Mouse (Mus musculus) cerebellum, adult 18-20 months (tissue): ENCODE measurements at regions not wholly inside any gene's neighbourhood (a gene's known extent, or its start where the extent isn't known, plus 50 kb on each side); places are given as distances from the start of the nearest gene placed in this dataset.

Experiments
- DNase-seq, 2 experiments: peaks; one replicate each; pipeline ENCODE4 v3.0.0; 2021

DNA sequence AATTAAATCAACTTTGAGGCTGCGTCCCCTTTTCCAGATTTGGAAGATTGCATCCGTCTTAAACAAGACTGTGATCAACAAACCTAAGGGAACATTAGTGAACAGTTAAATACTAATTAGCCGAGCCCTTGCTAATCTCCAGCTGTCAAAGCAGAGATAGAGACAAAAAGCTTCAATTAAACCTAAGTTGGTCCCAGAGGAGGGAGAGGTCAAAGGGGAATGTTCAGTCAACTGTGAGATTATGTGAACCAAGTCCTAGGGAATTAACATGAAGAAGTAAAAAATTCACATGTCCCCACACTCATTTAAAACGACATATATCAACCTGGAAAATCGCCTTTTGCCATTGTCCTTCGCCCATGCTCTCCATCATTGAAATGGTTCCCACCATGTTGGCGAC, 59.7 kb upstream of the Tbx20 start:
- no peak for DNase-seq

DNA sequence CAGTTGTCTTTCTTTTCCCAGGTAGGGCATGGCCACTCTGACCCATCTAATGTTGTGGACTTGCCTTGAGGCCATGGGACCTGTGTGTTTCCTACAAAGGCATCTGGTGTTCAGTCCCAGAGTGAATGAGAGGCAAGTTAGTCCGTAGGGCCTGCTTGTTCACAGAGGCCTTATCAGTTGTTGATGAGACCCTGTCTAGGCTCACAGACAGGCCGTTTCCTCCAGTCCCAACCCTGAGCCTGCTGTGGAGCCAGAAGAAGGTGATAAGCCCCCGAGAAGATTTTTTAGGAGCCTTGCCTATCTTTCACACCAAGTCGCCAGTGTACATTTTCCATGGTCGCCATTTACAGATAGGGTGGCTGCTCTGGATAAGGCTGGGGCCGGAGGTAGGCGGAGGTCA, 74.1 kb upstream of the Tbx20 start:
- DNase-seq: no peak

DNA sequence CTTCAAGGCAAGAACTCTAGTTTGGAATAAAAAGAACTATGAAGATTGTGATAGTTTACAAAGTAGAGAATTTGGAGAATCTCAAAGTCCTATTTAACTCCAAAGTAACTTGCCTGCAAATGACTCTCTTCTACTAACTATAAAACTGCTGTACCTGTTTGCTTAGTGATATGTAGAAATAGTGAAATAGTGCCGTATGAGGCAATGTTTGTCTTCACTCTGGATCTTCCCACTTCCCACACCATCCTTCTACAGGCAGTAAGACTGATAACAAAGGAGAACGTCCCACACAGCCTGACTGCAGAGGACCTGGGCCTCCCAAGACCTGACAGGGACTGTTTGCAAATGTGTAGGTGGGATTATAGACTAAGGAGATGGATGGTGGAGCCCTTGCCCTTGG, 85.4 kb upstream of the Tbx20 start:
- no peak for DNase-seq

DNA sequence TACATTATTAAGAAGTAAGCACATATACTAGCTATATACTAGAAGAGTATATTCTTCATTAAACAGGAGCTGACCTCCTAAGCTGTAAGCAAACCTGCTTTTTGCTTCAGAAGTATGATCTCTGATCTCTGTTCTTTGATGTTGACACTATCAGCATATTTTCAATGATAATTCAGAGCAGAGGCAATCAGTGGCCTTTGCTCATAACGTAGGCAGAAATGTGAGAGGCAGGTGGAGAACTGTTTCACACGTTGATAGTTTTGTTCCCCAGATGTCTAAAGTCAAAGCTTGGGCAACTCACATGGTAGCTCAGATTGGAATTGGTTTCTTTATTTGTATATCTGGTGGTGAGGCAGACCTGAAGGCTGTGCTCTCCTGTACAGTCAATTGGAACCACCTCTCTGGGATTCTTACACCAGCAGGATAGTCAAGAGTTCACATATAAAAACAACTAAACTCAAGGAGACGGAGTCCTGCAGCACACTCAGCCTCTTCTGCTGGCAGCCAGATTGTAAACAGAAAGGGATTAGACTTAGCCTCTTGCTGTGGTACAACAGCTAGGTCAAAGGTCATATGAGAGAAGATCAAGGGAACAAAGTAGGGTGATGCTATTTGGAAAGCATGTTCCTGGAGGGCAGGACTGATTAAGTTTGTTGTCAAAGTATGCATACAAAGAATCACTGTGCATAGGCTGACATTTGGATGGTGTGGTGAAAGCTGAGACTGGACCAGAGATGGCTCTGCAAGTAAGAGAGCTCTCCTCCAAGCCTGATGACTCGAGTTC, 92.5 kb upstream of the Tbx20 start:
- DNase-seq: no peak

DNA sequence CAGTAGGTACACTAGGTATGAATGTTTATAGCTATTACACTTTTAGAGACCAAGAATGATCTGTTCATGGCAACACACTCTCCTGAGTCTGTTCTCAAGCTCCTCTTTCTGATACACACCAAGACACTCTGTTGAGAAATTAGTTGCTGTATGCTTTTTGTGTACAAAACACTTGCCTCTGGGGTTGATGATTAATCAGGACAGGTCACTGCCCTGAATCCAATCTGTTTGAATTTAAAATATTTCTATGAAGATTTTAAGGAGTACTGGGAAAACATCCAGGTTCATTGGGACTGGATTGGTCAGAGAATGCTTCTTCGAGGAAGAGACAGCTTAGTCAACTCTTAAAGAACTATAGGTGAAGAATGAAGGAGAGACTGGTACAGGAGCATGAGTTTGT, 94.6 kb upstream of the Tbx20 start:
- DNase-seq: no peak

DNA sequence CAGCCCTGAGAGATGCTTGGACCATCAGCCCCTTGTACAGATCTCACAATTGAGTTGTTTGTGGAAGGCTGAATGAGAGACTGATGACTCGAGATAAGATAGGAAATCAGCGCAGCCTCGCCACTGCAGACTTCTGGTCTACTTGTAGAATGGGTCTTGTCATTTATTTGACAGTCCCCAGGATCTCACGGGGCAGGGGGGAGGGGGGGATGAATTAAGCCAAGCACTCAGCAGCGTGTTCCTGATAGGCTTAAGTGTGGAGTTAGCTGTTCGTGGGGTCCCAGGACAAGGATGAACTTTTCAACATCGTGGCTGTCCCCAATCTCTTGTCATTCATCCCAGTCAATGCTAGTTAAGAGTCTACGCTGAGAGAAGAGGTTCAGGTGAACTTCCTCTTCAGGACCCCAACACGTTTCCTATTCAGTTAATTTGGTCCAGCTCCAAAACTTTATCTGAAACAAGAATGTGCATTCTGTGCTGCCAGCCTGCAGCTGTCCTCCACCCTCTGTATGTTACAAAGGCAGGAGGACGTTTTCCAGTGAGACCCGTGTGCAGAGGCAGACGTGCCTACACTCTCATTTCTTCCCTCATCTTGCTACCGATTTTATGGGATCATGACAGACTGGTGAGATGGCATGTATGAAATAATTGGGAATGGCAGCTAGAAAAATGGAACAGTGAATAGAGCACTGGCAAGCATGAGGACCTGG, 100.5 kb upstream of the Tbx20 start:
- no peak for DNase-seq

DNA sequence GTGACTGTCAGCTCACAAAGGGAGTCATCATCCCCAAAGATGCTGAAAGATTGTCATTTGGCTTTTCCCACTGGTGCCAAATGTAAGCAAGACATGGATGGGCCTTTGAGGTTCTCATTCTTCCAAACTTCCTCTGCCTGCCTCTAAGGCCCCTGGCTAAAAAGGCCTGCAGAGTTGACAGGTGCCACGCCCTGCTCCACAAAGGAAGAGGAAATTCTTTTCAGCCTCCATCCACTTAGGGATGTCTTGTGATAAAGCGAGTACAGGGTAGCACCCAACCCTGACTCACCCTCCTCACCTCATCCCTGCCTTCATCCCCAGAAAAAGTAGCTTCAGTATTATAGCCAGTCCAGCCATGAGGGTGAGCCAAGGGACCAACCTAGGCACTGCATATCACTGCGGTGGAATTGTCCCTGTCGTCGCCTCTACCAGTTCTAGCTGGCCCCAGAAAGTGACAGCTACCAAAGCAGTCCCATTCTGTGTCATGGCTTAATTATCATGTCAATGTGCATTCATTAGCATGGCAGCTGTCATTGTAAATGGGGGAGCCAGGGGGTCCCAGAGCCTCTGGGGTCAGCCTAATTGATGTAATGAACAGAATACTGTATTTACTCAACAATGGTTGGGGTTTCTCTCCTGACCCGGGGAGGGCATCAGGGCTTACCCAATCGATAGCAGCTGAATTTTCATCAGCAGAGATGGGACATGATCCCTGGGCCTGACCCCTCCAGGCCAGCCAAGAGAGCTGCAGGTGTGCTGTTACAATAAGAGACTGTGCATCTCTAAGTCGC, 104.5 kb upstream of the Tbx20 start:
- DNase-seq: no peak

DNA sequence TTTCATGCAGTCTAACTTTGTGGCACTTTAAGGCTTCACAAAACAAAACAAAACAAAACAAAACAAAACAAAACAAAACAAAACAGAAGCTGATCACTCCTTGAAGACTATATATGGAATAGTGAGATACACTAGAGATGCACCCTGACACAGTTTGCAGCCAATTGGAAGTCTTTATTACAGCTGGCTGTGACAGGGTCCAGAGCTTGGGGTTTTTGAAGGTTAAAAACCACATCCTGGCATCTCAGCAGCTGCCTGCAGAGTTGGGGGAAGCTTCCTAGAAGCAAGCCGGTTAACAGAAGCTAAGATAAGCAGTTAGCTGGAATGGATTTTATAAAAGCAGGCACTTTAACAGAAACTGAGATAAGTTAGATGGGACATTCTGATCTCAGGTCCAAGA, 105.6 kb upstream of the Tbx20 start:
- no peak for DNase-seq

DNA sequence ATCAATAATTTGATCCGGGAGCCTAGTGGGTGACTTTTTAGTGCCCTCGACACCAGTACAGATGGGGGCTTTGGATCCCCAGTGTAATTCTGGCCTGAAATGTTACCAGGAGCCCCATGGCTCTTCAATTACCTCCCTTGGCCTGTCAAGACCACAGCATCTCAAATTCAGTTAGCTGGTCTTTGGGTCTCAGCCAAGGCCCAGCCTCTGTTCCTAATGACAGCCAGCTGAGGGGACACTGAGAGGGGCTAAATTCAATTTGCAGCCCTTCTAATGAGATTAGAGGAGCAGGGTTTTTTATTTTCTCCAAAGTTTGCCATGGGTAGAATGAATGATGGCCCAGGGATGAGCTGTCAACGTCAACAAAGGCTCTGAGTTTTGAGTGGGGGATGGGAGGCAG, 109.9 kb upstream of the Tbx20 start:
- DNase-seq: no peak

DNA sequence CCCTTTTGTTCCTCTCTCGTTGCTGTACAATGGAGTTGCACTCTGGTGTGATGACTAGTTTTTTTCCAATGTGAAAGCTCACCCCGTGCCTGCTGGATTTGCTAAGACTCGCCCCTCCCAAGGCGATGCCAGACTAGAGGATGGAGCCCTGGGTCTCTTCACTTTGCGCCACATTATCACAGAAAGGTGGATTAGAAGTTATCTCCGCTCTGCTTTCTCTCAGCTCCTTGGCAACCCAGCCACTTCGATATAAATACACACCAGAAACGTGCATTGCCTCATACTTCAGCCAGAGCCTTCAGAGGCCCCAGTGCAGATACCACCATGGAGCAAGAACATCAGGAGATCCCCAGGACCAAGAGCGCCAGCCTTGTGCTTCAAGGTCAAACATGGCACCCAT, 114.2 kb upstream of the Tbx20 start:
- DNase-seq: no peak

DNA sequence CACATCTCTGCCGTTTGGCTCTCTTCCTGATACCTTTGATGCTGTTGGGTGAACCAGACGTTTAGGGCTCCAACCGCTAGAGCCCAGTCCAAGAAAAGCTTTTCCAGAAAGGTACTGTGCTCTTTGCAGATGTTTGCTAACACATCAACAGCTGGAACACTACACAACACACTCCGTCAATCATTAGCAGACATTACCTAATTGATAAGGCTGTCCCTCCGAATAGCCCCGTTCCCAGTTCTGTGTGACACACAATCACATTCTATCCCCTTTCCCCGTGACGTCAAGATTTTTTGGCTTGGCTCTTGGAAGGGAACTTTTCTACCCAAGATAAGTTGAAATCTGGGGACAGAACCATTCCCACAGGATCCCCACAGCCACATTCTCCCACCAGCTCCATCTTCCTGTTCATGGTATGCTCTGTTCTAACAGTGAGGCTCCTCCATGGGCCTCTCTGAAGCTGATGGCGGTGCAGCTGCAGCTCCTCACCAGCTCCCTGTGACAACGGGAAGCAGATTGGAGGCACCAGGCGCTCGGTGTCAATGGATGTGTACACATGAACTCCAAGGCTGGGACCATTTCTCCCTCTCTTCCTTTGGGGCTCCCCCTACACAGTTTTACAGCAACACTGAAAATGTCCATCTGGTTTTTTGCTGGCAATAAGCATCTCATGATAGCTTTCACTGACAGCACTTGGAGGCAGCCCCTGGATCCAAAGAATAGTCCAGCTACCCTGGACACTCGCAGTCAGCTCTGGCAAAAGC, 122.6 kb upstream of the Tbx20 start:
- DNase-seq: no peak

DNA sequence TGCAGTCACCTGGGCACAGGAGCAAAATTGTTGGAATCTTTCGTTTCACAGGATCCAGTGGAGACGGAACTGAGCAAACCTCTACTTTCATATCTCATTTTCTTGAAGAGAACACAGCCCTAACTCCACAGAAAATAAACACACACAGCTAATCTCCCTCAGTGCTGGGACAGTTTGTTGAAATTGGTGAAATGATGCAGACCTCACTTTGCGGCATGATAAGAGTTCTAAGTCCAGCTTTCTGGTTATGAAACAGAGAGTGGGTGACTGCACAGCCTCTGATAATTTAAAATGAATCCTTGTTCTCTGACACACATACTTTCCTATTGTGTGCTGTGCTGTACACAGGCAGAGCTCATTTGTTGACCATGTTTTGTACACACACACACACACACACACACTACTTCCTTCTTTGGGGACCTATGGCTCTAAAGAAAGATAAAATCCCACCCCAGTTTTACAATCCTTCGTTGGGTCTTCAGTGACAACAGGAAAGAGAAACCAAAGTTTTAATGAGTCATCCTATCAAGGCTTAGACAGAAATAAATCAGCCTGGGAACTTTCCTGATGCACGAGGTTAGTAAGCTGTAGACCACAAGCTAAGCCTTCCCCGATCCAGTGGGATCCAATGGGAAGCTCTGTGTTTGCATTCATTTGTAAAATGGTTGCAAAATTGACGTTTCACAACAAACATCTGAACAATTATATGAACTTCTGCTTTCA, 125.3 kb upstream of the Tbx20 start:
- no peak for DNase-seq

DNA sequence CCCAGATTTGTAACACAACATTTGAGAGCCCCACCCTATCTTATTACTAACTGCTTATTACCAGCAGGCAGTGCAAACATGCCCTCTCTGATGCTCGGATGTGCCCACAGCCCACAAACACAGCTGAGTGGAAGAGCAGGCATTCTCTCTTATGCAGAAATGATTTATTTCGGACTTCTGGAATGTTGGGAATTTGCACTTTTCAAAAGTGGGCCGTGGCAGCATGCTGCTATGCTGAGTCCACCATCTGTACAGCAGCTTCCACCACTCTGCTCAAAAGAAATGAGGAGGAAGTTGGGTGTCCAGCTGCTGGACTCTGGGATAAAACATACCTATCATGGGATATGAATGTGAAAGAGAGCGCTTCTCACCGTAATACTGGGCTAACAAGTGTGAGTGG, 129.6 kb upstream of the Tbx20 start:
- DNase-seq: no peak

DNA sequence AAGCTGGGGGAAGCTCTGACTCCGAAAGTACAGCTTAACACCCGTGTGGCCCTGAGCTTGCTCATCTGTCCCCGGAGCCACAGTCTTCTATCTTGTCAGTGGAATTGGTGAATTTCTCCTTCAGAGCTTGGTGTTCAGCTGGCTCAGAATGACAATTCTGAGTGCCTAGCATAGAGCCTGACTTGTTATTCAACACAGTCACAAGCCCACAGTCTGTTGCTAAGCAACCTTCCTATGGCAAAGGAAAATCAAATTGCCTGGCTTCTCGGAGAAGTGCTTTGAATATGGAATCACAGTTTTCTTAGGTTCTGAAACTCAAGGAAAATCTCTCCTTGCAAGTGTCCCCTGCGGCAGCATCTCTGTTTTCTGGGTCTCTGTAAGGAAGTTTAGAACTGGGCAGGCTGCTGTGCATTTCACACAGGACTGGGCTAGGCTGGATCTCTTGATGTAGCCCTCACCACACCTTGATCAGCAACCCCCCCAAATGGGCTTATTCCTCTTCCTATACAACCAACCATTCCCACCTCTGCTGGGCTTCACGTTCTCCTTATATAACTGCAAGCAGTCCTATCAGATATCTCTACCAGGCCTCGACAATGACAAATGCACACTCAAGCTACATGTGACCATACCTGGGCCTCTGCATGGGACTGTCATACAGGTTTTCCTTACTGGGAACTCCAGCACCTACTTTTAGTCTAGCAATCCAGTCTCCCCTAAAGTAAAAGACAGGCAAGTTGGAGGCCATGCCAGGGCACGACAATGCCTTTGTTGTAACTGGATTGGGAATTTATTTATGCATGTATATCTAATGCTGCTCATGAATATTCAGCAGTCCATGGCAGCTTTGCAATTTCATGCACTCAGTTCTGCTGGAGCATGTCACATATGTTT, 135.2 kb upstream of the Tbx20 start:
- DNase-seq: no peak

DNA sequence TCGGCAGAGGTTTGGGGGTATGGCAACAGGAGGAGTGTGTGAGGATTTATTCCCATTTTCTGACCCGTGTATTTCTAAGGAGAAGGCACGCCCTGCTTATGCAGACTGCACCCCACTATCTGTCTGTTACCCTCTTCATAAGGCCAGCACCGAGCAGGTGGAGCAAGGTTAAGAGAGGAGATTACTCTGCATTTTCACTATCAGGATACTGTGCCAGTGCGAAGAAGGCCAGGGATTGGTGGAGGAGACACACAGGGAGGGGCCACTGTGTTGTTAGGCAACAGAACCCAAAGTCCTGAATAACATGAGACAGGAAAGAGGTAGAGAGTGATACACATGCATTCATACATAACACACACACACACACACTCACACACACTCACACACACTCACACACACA, 136.6 kb upstream of the Tbx20 start:
- no peak for DNase-seq

DNA sequence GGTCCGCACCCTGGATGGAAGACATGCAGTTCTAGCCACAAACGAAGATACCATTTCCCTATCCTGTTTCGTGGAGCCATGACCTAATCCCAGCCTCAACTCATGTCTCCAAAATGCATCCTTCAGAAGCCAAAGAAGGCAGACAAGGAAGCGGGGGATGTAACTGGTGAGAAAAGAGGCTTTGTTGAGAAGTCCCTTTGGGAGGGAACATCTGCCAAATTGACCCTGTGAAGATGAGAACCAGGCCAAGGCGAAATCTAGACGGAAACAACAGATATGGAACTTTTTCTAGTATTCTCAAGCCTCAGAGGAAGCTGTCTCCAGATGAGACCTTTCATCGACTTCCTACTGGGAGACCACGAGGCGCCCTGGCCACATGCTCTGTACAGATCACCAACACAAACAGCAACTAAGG, 145.9 kb upstream of the Tbx20 start:
- DNase-seq: no peak

DNA sequence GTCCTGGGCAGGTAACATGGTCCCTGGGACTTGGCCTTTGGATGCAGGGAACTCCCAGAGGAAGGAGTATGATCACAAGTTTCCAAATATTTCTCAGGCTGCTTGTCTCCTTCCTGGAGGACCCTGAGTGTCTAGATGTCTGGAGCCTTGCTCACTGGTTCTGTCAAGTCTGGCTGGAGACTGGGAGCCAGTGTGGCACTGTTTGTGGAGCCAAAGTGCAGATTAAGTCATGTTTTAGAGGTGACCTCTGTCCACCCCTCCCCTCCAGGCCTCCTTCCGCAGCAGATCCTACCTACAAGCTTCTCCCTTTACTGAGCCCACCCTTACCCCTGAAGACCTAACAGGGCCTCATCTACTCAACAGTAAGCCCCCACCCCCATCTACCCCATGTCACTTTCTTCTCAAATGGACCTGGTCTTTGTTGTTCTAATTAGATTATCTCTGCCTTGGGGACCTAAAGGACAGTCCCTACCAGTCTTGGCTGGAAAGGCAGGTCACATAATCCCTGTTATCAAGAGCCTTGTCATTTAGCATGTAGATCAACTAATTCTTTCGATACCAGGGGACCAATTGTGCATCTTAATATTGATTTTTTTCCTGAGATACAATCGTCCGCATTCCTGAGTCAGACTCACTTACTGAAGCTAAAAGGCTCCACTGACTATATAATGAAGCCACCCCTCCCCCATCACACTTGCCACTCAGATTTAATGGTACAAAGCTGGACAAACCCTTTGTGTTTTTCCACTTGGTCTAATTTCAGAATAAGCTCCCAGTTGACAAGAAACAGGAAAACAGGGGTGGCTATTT, 148.2 kb upstream of the Tbx20 start:
- DNase-seq: no peak

DNA sequence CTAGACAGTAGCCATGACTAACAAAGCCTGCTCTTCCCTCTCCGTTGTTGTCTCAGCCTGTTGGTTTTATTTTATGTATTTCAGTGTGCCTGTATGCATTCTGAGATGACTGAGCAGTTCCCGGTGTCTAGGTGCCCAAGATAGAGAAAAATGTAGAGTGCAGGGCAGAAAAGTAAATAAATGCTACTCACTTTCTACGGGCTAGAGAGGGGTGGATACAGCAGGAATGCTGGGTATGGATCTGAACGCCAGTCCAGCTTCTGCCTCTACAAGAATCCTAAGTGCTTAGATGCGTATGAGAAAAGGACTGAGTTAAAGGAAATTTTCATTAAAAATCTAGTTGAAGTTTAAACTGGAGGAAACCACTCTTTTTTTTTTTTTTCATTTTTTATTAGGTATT, 149.4 kb upstream of the Tbx20 start:
- no peak for DNase-seq

DNA sequence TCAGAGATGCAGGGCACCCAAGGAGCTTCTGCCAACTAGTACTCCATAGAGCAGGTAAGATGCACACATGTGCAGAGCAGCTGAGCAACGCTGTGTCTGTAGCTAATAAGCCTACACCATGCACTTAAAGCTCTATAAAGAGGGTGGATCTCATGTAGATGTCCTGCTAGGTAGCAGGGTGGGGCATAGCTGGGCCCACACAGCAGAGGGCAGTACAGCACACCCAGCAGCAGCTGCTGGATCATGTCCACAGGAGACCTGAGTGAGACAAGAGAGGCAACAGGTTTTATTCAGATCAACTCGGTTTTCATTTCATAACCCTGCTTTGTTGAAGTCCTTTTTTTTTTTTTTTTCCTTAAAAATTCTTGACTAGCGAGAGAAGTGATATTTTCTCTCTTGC, 151.5 kb upstream of the Gm10181 start:
- no peak for DNase-seq

DNA sequence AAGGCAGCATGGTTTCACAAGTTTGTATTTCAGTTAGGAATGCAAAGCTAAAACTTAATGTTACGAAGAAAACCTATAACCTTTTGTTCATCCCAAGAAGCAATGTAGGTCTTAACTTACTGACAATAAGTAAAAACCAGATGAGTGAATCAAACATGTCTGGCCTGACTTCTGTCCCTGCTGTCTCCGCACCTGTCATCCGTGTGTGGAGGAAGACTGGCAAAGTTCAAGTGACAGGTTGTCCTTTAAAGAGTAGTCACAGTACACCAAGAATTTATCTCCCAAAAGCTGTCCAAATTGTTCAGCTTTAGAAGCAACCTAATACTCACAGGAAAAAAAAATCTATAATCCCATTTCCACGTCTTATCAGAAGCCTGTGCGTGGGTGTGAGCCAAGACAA, 146.3 kb upstream of the Gm10181 start:
- DNase-seq: no peak

DNA sequence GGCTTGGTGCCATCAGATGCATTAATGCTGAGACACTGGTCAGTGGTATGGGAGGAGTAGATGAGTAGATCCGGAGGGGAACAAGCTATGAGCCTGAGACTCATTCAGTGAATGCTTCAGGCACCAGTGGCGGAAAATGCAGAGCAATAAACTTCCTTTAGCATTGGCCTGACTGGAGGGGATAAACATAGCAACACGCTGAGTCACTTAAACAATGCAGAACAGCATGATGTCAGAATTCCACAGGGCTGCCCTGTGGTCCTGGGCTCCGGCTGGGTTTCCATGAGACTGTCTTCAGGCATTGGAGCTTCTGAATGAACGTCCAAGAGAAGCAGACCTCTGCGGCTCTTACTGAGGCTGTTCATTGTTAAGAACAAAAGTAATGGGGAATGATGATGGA, 145.4 kb upstream of the Gm10181 start:
- no peak for DNase-seq
